Mouse (Mus musculus) MEL (cell line): ENCODE data around the gene Kdr.

Experiments
- BHLHE40 ChIP-seq: IDR thresholded peaks from 2 replicates; pipeline ENCODE4 v1.6.1; 2012; ENCODE audit warnings: low read depth, mild to moderate bottlenecking, inconsistent platforms, low read length, improper control_type of control experiment, borderline replicate concordance
- CTCF ChIP-seq, 3 experiments: IDR thresholded peaks in 2 of 3; conservative IDR thresholded peaks in 1 of 3; 2 replicates each; pipeline ENCODE4 v1.5.1; 2011 to 2012; ENCODE audit warnings: low read length in 3 of 3, low read depth in 2 of 3, mild to moderate bottlenecking in 2 of 3, improper control_type of control experiment in 1 of 3, inconsistent platforms in 1 of 3, mixed read lengths in 1 of 3, moderate library complexity in 1 of 3; ENCODE audit not compliant: control insufficient read depth in 1 of 3, insufficient read depth in 1 of 3, poor library complexity in 1 of 3, severe bottlenecking in 1 of 3
- EP300 ChIP-seq, 2 experiments: IDR thresholded peaks; 2 replicates each; pipeline ENCODE4 v1.6.1; 2011; ENCODE audit warnings: improper control_type of control experiment in 2 of 2, low read length in 2 of 2, low read depth in 1 of 2, mild to moderate bottlenecking in 1 of 2
- GATA1 ChIP-seq: IDR thresholded peaks from 2 replicates; pipeline ENCODE4 v1.6.1; 2011; ENCODE audit warnings: low read depth, low read length, improper control_type of control experiment
- MEF2A ChIP-seq: IDR thresholded peaks from 2 replicates; pipeline ENCODE4 v1.6.1; 2014; ENCODE audit warnings: low read depth, mild to moderate bottlenecking, inconsistent platforms, low read length, improper control_type of control experiment; ENCODE audit not compliant: poor library complexity, insufficient replicate concordance, severe bottlenecking; ENCODE audit errors: extremely low read depth
- POLR2A ChIP-seq, 2 experiments: IDR thresholded peaks; 2 replicates each; pipeline ENCODE4 v1.6.1; 2011 to 2012; ENCODE audit warnings: low read length in 2 of 2, mild to moderate bottlenecking in 2 of 2, control low read depth in 1 of 2, improper control_type of control experiment in 1 of 2, low read depth in 1 of 2, moderate library complexity in 1 of 2; ENCODE audit not compliant: control insufficient read depth in 1 of 2, insufficient read depth in 1 of 2, poor library complexity in 1 of 2
- RCOR1 ChIP-seq: IDR thresholded peaks from 2 replicates; pipeline ENCODE4 v1.6.1; 2012; ENCODE audit warnings: low read depth, mild to moderate bottlenecking, inconsistent platforms, low read length, improper control_type of control experiment
- UBTF ChIP-seq: IDR thresholded peaks from 2 replicates; pipeline ENCODE4 v1.6.1; 2012; ENCODE audit warnings: low read depth, mild to moderate bottlenecking, inconsistent platforms, low read length, improper control_type of control experiment, moderate library complexity, borderline replicate concordance; ENCODE audit not compliant: insufficient read depth
- USF1 ChIP-seq: IDR thresholded peaks from 2 replicates; pipeline ENCODE4 v1.6.1; 2014; ENCODE audit warnings: low read depth, mild to moderate bottlenecking, inconsistent platforms, low read length, improper control_type of control experiment, moderate library complexity

- TF ChIP-seq UBTF (no peak), CTCF (IDR thresholded peaks at IDR 0.05 in 2 of 3, conservative IDR thresholded peaks at IDR 0.05 in 1 of 3; ENCODE audit: control insufficient read depth in 1 of 3, insufficient read depth in 1 of 3, low read depth in 2 of 3, low read length in 3 of 3, poor library complexity in 1 of 3, severe bottlenecking in 1 of 3) (no peak), GATA1 (no peak), EP300 (IDR thresholded peaks at IDR 0.05; ENCODE audit: low read depth in 1 of 2, low read length in 2 of 2) (no peak), RCOR1 (no peak), USF1 (no peak), POLR2A (IDR thresholded peaks at IDR 0.05; ENCODE audit: control insufficient read depth in 1 of 2, insufficient read depth in 1 of 2, low read depth in 1 of 2, low read length in 2 of 2, poor library complexity in 1 of 2) (no peak), MEF2A (no peak), BHLHE40 (no peak)
Measured at GRCm38 (mm10) chr5:75918139-75918538, 60.1 kb downstream of the Kdr start.
